Mouse (Mus musculus) neural tube, embryonic 15.5 days (tissue): ENCODE results near the gene Cyp2b10. TPM values are rescaled to one million over a fixed set of nuclear protein-coding genes. Genes with fewer than 3 reads are reported as not detected.
"Not testable (repeated sequence)": the region's sequence is repeated elsewhere in the genome, so short reads cannot be mapped to it uniquely, and the experiment has no call there.

Experiments used
- ATAC-seq: fragments of 200-750 bp; cut with Nextera tagmentation; 2 replicates; pipeline ENCODE4 v1.8.0; 2017; ENCODE audit warnings: mild to moderate bottlenecking, moderate TSS enrichment, moderate library complexity; ENCODE audit not compliant: low FRiP score
- H3K27ac ChIP-seq: fragments of 300-500 bp; sonication (generic); replicated peaks from 2 replicates; pipeline ENCODE4 v1.5.1; 2015; ENCODE audit warnings: mild to moderate bottlenecking, inconsistent platforms
- H3K27me3 ChIP-seq: fragments of 300-500 bp; sonication (generic); replicated peaks from 2 replicates; pipeline ENCODE4 v1.6.1; 2015; ENCODE audit warnings: inconsistent platforms
- H3K36me3 ChIP-seq: fragments of 300-500 bp; sonication (generic); 2 replicates; pipeline ENCODE4 v1.6.1; 2015; ENCODE audit warnings: inconsistent platforms
- H3K4me1 ChIP-seq: fragments of 300-500 bp; sonication (generic); 2 replicates; pipeline ENCODE4 v1.6.1; 2015; ENCODE audit warnings: inconsistent platforms
- H3K4me2 ChIP-seq: fragments of 300-500 bp; sonication (generic); 2 replicates; pipeline ENCODE4 v1.6.1; 2015; ENCODE audit warnings: inconsistent platforms, mild to moderate bottlenecking, moderate library complexity
- H3K4me3 ChIP-seq: fragments of 300-500 bp; sonication (generic); replicated peaks from 2 replicates; pipeline ENCODE4 v1.5.1; 2015; ENCODE audit warnings: mild to moderate bottlenecking, inconsistent platforms
- H3K9ac ChIP-seq: fragments of 300-500 bp; sonication (generic); replicated peaks from 2 replicates; pipeline ENCODE4 v1.6.1; 2015; ENCODE audit warnings: mild to moderate bottlenecking, inconsistent platforms
- H3K9me3 ChIP-seq: fragments of 300-500 bp; sonication (generic); replicated peaks from 2 replicates; pipeline ENCODE4 v1.6.1; 2016; ENCODE audit warnings: inconsistent platforms
- WGBS: fragments of 180-500 bp; shearing (Covaris S2); methylation state at CpG from one replicate; pipeline ENCODE4 v1.1.7; 2015; ENCODE audit warnings: mixed read lengths; 5-methylcytosine and 5-hydroxymethylcytosine counted together
- polyA plus RNA-seq: library from polyadenylated mRNA; unstranded; fragments of >200 nt; fragmentation: Nextera tagmentation; extraction: Ambion mirVana; gene quantifications from 2 replicates; pipeline ENCODE4 v1.2.1, GENCODE M21; 2015

Gene Cyp2b10
- polyA plus RNA-seq, 1 experiment from 2014 or later, result not detected

GRCm38 (mm10) chr7:25916116-25916515 is 18.7 kb downstream of the Cyp2b10 start:
- no peaks in the 10 kb centered on the region for H3K9me3 ChIP-seq
- H3K9ac ChIP-seq, result no peak overlapping the region
- no peak overlapping the region for H3K4me2 ChIP-seq
- H3K36me3 ChIP-seq, result no peaks in the 10 kb centered on the region
- no peak overlapping the region for H3K27ac ChIP-seq
- no peaks in the 10 kb centered on the region for H3K27me3 ChIP-seq
- H3K4me3 ChIP-seq, result no peak overlapping the region
- no peaks in the 10 kb centered on the region for H3K4me1 ChIP-seq
- WGBS, result 65% methylated on average over 1 of the region's 1 CpGs
- no peak for ATAC-seq

- WGBS, result 60% methylated on average over 5 of the region's 5 CpGs
- not testable (repeated sequence) for H3K27ac ChIP-seq, H3K9me3 ChIP-seq, H3K36me3 ChIP-seq, H3K4me3 ChIP-seq, H3K4me1 ChIP-seq, H3K27me3 ChIP-seq, H3K9ac ChIP-seq, H3K4me2 ChIP-seq, ATAC-seq
These were observed 19.9 kb downstream of the Cyp2b10 start for GRCm38 (mm10) chr7:25917271-25917670.

GRCm38 (mm10) chr7:25919467-25919866 is 22.0 kb downstream of the Cyp2b10 start:
- 82% methylated on average over 1 of the region's 1 CpGs for WGBS
- ATAC-seq, result no peak

DNA sequence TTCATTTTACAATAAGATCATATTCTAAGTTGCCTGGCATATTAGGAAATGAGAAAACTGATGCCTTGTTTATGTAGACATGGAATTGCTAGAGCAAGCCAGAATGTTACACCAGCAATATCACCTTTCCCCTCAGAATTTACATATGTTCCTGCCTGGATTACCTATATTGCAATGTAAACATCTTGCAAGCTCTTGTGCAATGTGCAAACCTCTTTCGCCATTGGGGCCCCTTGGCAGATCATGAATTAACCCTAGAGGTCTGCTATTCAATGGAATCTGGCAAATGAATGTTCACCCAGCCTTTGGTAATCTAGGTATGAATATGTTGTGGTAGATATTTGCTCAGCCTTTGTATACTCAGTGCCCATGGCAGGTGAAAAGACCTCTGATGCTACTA is 47.9 kb downstream of the Cyp2b10 start:
- 84% methylated on average over 1 of the region's 1 CpGs for WGBS
- H3K36me3 ChIP-seq, result no peaks in the 10 kb centered on the region

More at GRCm38 (mm10) chr7:25919467-25919866, 22.0 kb downstream of the Cyp2b10 start:
- H3K4me2 ChIP-seq, result no peak overlapping the region
- H3K9ac ChIP-seq, result no peak overlapping the region
- H3K4me1 ChIP-seq, result no peaks in the 10 kb centered on the region
- H3K27me3 ChIP-seq, result no peaks in the 10 kb centered on the region
- H3K4me3 ChIP-seq, result no peak overlapping the region
- H3K27ac ChIP-seq, result no peak overlapping the region
- no peaks in the 10 kb centered on the region for H3K9me3 ChIP-seq
- no peaks in the 10 kb centered on the region for H3K36me3 ChIP-seq

More for the DNA sequence above, 47.9 kb downstream of the Cyp2b10 start:
- Histone ChIP-seq H3K27me3 (no peaks in the 10 kb centered on the region), H3K9ac (no peak overlapping the region), H3K4me1 (no peaks in the 10 kb centered on the region), H3K9me3 (no peaks in the 10 kb centered on the region), H3K27ac (no peak overlapping the region), H3K4me2 (no peak overlapping the region), H3K4me3 (no peak overlapping the region)
- no peak for ATAC-seq

Other genes with a start within 250 kb of the Cyp2b10 start
- gene Bckdha, start 238.6 kb upstream of the Cyp2b10 start, polyA plus RNA-seq, result 39.6 and 49.5 TPM in 2 replicates
- 36.8 and 55.4 TPM in 2 replicates for gene Exosc5, start 238.5 kb upstream of the Cyp2b10 start, polyA plus RNA-seq
- 73.9 and 97.4 TPM in 2 replicates for gene Tmem91, start 222.5 kb upstream of the Cyp2b10 start, polyA plus RNA-seq
- 42.9 and 46.9 TPM in 2 replicates for gene B9d2, start 216.8 kb upstream of the Cyp2b10 start, polyA plus RNA-seq
- gene Tgfb1, start 210.6 kb upstream of the Cyp2b10 start, polyA plus RNA-seq, result 0.88 and 1.8 TPM in 2 replicates
- gene Ccdc97, start 178.5 kb upstream of the Cyp2b10 start, polyA plus RNA-seq, result 30.2 and 33.2 TPM in 2 replicates
- gene Hnrnpul1, start 142.9 kb upstream of the Cyp2b10 start, polyA plus RNA-seq, result 37.3 and 43.9 TPM in 2 replicates
- gene Axl, start 108.9 kb upstream of the Cyp2b10 start, polyA plus RNA-seq, result 27.6 and 35.8 TPM in 2 replicates
- gene Cyp2s1, start 80.7 kb upstream of the Cyp2b10 start, polyA plus RNA-seq, result 2.8 and 6.1 TPM in 2 replicates
- gene Cyp2b13, start 163.9 kb downstream of the Cyp2b10 start, polyA plus RNA-seq, result not detected in 2 replicates